Mouse (Mus musculus) embryonic fibroblast, embryonic 13.5 days (primary cell): ENCODE data around the gene Strn. TPM values are rescaled to one million over a fixed set of nuclear protein-coding genes. Genes with fewer than 3 reads are reported as not detected.

Experiments
- H3K27ac ChIP-seq: 2 replicates; pipeline ENCODE4 v1.5.1; 2012; ENCODE audit warnings: low read length, control low read depth, inconsistent platforms; ENCODE audit not compliant: insufficient read depth
- H3K4me1 ChIP-seq: 2 replicates; pipeline ENCODE4 v1.6.1; 2011; ENCODE audit warnings: low read length; ENCODE audit not compliant: control insufficient read depth, insufficient read depth
- H3K4me3 ChIP-seq: 2 replicates; pipeline ENCODE4 v1.5.1; 2011; ENCODE audit warnings: mild to moderate bottlenecking, control low read depth, low read length; ENCODE audit not compliant: insufficient read depth
- CTCF ChIP-seq: IDR thresholded peaks from 2 replicates; pipeline ENCODE4 v1.5.1; 2011; ENCODE audit warnings: mild to moderate bottlenecking, control low read depth, low read length, moderate library complexity, borderline replicate concordance; ENCODE audit not compliant: insufficient read depth
- POLR2A ChIP-seq: IDR thresholded peaks from 2 replicates; pipeline ENCODE4 v1.6.1; 2011; ENCODE audit warnings: low read depth, mild to moderate bottlenecking, control low read depth, low read length, moderate library complexity
- polyA plus RNA-seq: library from polyadenylated mRNA; stranded (reverse); fragments of >200 nt; gene quantifications from 2 replicates; pipeline ENCODE4 v1.2.4, GENCODE M21; 2011; ENCODE audit warnings: low read depth; ENCODE audit not compliant: missing spikeins, insufficient read length

The Strn gene
- polyA plus RNA-seq, 1 experiment, result 26.6 TPM

- Histone ChIP-seq H3K27ac (no peak overlapping the region), H3K4me3 (no peak overlapping the region), H3K4me1 (no peaks in the 10 kb centered on the region)
- TF ChIP-seq POLR2A (no peak), CTCF (peak; percentile 88)
Observed at GRCm38 (mm10) chr17:78604431-78604830, 132.6 kb downstream of the Strn start.

GRCm38 (mm10) chr17:78603872-78604271 is 133.1 kb downstream of the Strn start:
- no peak overlapping the region for H3K27ac ChIP-seq
- no peaks in the 10 kb centered on the region for H3K4me1 ChIP-seq
- TF ChIP-seq CTCF (peak; percentile 50; the same call in 1 of the 2 replicates), POLR2A (no peak)
- H3K4me3 ChIP-seq, result no peak overlapping the region

DNA sequence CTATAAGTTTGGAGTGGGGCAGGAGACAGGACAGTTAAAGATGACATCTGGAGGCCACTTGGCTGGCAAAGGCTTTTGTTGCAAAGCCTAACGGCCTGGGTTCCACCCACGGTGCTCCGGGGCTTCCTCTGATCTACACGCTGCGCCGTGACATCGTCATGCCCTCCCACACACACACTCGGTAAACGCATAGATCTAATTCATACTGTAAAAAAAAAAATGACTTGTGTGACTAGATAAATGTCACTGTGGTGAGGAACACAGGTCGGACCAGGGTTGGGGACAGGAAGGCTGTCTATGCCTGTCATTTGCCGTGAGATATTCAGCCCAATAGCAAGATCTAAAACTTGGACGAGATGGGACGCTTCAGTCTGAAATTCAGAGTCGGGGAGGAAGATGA is 134.7 kb downstream of the Strn start:
- H3K27ac ChIP-seq, result no peak overlapping the region
- no peak overlapping the region for H3K4me3 ChIP-seq

GRCm38 (mm10) chr17:78601601-78602000 is 135.4 kb downstream of the Strn start:
- TF ChIP-seq POLR2A (no peak), CTCF (no peak)
- H3K4me1 ChIP-seq, result no peaks in the 10 kb centered on the region
- no peak overlapping the region for H3K4me3 ChIP-seq
- H3K27ac ChIP-seq, result no peak overlapping the region

More for the DNA sequence above, 134.7 kb downstream of the Strn start:
- TF ChIP-seq POLR2A, result no peak
- no peak for TF ChIP-seq CTCF
- H3K4me1 ChIP-seq, result no peaks in the 10 kb centered on the region

DNA sequence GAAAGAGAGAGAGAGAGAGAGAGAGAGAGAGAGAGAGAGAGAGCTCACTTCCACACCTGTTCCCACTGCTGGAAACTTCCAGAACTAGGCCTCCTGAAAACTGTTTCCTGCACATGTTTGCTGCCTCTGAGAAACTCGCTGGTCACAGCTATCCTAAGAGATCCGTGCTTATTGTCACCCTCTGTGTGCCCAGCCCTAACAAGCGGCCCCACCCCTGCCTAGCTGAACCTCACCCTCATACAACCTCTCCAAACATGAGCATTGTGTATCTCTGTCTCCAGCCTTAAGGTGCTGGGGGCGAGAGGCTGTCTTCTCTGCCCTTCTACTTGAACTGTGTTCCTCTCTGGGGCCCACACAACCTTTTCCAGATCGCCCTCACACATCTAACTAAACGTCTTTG is 136.0 kb downstream of the Strn start:
- Histone ChIP-seq H3K4me3 (no peak overlapping the region), H3K27ac (no peak overlapping the region), H3K4me1 (no peaks in the 10 kb centered on the region)
- TF ChIP-seq CTCF (no peak), POLR2A (no peak)

Other genes with a start within 250 kb of the Strn start
- 0.19 and 0.92 TPM in 2 replicates for gene Vit, start 229.1 kb downstream of the Strn start, polyA plus RNA-seq
- gene Heatr5b, start 98.2 kb upstream of the Strn start, polyA plus RNA-seq, result 28.5 and 31.0 TPM in 2 replicates
- gene Gpatch11, start 98.4 kb upstream of the Strn start, polyA plus RNA-seq, result 34.6 and 43.3 TPM in 2 replicates
- 43.8 and 51.7 TPM in 2 replicates for gene Eif2ak2, start 145.4 kb upstream of the Strn start, polyA plus RNA-seq
- gene Sult6b1, start 169.8 kb upstream of the Strn start, polyA plus RNA-seq, result not detected in 2 replicates
- 26.3 and 30.8 TPM in 2 replicates for gene Cebpzos, start 179.3 kb upstream of the Strn start, polyA plus RNA-seq
- 40.3 and 44.0 TPM in 2 replicates for gene Cebpz, start 199.9 kb upstream of the Strn start, polyA plus RNA-seq
- 40.1 and 44.1 TPM in 2 replicates for gene Ndufaf7, start 199.9 kb upstream of the Strn start, polyA plus RNA-seq